Mouse (Mus musculus) heart, adult 8-10 months (tissue): ENCODE measurements around the gene Nectin1. TPM values are rescaled to one million over a fixed set of nuclear protein-coding genes. Genes with fewer than 3 reads are reported as not detected.

ENCODE experiments used
- DNase-seq: peaks from one replicate; pipeline ENCODE4 v3.0.0; 2022; ENCODE audit warnings: low spot score
- total RNA-seq, 4 experiments: library from RNA; stranded (reverse); gene quantifications; 2 replicates each; pipeline ENCODE4 v1.2.4; 2022

Nectin1 gene
- total RNA-seq = 1 to 10 TPM; 1.6 to 3.5 (median 2.2) TPM

DNA sequence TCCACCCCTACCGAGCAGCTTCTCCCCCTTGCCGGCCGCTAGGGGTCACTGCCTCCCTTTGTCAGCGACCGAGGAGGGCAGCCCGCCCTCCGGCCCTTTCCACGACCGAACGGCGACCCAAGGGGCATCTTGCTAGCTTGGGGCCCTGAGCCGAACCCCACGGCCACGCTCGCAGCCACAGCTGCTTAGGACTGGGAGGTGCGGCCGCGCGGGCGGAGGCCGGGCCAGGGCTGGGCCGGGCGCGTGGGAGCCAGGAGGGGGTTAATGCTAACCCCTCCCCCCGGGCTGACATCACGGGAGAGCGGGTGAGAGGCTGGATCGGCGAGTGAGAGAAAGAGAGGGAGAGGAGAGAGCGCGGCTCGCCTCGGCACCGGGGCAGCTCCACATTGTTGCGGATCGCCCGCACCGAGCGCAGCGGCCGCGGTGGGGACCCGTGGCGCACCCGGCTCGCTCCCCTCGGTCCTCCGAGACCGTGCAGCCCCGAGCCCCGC is at the start of gene Nectin1:
Gene Nectin1, plus strand, starts transcription at position 338 of the 491 bp plus-strand sequence.
- peak; percentile 88 for DNase-seq

DNA sequence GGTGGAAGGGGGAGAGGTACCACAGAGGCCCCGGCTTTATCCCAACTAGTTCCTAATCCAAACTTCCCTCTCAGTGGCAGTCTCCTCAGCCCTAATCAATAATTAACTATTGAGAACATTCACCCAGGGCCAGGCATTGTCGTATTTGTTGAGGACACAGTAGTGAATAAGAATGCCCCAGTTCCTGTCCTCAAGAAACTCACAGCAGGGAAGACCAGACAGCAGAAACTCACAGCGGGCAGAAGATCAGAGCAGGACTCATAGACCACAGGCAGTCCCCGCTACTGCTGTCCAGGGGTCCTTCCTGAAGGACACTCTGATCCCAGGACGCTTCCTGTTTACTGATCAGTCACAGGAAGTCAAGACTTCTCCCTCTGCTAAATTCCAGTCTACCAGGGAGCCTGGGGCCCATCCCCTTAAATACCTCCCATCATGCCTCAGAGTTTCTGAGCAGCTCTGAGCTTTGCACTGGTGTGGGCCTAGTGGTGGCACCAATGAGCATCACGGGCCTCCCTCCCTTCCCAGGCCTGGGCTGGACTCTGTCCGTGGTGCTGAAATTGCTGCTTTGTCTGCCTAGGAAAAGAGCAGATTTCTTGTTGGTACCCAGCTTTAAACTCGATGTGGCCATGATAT is 45.6 kb upstream of the Nectin1 start:
- DNase-seq = no peak

DNA sequence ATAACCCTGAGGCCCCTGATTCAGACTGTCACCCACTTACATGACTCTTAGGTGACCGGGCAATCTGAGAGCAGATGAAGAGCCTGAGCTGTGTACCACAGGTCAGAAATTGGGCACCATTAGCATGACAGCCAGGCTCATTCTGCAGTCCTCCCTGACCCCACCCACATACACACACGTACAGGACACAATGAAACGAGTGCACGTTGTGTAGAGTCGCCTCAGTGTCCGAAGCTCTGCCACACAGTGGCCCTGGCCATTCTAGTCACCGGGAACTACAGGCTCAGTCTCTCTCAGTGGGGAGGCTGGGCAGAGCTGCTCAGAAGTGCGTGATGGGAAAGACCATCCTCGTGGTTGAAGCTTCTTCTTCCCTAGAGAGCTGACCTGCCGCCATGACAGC is 44.9 kb upstream of the Nectin1 start:
- DNase-seq = no peak

DNA sequence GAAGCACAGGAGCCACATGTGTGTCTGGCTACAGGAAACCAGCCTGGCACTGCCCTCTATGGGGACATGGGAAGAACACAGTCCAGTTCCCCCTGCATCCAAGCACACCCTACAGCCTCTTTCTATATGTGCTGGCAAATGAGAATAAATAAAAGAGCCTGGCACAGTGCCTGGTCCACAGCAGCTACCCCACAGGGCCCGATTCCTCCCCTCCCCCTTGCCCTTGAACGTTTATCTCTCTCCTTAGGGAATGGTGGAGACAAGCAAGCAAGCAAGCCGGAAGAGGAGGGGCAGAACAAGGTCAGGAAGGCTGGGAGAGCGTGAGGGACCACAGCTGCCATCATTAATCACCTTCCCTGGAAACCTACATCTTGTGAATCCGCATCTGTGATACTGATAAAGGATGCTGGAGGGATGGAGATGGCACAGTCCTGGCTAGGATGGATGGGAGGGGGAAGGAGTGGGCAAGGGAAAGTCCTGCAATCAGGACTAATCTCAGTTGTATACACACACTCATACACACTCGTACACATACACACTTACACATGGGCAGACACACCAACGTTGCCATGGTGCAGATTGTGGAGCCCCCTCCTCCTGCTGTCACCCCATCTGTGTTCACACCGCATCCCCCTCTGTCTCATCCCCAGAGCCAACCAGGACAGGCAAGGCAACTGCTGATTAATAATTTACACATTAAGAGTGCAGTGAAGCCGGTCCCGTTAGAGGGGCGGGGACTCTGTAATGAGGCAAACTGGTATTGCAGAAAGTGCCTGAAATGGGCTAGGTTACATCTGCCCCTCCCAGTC is 44.2 kb upstream of the Nectin1 start:
- no peak for DNase-seq

DNA sequence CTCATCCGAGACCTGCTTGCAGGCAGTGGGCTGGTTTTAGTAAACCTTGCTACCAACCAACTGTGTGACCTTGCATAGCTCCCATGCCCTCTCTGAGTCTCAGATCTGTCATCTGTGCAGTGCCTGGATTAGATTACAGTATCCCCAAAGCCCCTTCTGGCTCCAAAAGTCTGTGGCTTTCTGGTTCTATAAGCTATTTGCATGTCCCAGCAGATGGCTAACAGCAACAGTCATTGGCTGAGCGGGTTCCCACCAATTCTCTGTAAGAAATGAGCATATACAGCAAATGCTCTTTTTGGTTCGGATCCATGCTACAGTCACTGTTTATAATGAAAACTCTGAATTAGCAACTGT is 43.6 kb upstream of the Nectin1 start:
- DNase-seq = no peak

DNA sequence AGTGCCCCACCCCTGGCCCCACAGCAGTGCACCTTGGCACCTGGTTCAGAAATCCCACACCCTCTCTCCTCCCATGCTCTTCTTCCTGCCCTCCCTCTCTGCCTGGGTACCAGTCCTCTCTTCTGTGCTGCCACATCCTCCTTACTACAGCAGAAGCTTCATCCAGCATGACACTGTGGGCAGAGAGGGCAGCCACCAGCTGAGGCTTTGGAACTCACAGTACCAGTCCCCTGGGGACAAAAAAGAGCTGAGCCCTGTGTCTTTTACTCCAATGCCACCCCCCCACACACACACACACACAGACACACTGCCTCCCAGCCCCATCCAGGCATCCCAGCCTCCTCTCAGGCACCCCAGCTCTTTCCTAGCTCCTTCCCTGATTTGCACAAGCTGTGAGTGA is 42.0 kb upstream of the Nectin1 start:
- DNase-seq = no peak

DNA sequence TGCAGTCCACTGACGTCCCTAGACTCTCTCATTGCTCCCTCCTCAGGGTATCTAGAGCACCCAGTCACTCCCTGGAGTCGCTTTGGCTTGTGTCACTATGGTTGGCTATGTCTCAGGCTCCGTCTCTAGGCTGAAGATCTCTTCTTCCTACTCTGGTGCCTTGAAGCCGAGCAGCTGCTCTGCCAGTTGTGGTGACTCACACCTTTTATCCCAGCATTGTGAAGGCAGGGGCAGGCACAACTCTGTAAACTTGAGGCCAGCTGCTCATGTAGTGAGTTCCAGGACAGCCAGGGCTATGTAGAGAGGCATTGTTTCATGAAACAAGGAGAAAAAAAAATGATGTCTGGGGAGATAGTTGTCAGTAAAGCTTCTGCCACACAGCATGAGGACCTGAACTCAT is 36.2 kb upstream of the Nectin1 start:
- no peak for DNase-seq

DNA sequence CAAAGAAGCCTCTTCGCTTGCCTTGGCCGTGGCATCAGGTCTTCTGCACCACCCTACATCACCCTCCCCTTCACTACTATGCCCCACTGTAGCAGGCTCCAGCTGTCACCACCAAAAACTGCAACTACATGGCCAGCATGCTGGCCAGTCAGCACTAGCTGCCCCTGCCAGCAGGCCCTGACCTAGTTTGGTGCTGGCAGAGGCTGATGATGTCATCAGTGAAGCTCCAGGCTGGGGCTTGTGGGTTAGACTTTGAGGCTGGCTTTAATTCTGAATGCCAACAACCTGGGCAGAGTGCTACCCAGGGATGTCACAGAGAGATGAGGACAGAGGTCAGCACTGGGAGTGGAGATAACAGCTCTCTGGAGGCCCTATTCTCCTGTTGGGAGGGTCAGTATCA is 35.1 kb upstream of the Nectin1 start:
- DNase-seq = no peak

DNA sequence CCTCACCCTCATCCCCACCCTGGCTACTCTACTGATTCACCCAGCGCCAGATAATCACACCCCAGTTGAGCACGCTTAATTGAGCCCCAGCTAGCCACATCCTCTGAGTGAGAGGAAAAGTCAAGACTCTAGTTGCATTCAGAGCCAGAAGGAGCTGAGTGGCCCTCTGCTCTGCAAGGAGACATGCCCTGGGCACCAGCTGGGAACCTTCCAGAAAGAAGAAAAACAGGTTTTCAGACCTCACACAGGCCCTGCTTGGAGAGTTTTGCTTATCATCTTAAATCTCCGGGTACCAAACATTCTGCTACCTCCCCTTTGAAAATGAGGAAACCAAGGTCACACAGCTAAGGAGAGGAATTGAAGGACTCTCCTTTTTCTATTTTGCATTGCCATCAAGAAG is 30.4 kb upstream of the Nectin1 start:
- DNase-seq = no peak

DNA sequence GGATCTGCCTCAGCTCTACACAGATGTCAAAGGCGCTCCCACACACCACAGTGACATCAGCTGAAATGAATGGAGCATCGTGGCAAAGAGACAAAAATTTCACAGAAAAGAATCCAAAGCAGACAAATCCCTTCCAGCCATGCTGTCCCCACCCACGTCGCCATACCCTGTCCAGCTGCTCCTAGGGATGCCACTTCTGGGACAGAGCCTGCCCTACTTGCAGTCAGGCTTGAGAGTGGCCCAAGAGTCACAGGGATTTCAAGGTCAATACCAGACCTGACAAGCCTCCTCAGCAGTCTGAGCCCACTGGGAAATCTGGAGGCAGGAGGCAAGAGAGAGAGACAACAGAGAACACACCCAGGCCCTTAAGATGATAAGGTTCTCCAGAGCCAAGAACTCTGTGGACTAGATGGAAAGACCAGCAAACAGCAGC is 24.4 kb upstream of the Nectin1 start:
- peak; percentile 74 for DNase-seq

DNA sequence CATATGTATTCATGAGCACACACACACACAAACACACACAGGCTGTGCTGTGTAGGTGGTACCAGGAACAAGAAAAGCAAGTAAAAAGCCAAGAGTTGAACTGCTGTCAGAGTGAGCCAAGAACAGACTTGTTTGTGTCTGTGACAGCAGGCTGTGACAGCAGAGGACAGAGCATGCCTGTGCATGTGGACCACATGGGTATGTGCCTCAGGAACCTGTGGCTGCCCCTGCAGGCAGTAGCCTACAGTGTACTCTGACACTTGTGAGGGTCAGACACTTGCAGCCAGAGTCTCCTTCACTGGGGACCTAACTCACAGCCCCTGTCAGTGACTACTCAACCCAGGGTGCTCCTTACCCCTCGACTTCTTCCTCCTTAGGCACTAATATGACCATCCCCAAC is 23.7 kb upstream of the Nectin1 start:
- DNase-seq = no peak

DNA sequence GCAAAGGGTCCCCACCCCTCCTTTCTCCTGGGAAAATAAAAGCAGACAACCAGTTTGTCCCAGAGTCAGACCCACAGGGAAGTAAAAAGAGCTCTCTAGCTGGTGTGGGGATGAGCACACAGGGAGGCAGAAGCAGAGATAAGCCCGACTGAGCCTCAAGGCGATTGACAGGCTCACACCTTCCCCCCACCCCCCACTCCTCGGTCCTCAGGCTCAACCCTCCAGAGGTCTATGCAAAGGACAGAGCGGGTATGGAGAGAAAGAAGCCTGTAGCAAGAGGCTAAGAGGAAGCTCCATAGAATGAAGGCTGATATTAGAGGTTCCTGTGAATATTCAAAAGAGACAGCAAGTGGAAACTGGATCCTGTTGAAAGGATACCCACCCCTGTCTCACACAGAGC is 19.7 kb upstream of the Nectin1 start:
- no peak for DNase-seq

DNA sequence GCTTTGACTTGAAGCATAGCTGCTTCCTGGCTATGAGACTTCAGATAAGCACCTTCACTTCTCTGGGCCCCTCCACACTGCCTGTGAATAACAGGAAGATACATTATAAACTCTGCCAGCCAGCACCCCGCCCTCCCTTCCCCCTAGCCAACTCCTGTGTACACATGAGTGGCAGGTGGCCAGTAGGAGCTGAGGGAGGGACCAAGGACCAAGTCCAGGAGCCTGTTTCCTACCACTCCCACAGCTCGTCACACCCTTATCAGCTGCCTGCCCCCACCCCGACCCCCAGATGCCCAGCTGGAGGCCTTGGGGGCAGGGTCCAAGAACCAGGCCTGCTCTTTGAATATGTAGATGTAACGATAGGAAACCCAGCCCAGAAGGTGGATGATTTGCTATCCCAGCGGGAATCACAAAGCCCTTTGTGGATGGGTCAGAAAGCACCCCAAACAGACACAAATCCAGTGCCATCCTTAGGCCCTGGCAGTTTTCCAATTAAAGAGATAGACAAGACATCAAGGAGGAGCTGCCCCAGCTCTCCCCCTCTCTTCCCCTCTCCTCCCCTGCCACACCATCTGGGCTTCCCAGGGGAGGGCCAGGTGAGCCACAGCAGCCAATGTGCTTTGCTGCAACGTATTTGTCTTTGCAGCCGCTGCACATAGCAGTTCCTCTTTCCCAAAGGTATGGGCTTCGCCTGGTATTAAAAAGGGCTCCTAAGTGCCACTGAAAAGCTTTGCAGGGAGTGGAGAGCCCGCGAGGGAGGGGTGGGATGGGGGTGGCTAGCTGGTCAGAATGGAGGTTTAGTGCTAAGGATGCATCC is 14.1 kb upstream of the Nectin1 start:
- no peak for DNase-seq

DNA sequence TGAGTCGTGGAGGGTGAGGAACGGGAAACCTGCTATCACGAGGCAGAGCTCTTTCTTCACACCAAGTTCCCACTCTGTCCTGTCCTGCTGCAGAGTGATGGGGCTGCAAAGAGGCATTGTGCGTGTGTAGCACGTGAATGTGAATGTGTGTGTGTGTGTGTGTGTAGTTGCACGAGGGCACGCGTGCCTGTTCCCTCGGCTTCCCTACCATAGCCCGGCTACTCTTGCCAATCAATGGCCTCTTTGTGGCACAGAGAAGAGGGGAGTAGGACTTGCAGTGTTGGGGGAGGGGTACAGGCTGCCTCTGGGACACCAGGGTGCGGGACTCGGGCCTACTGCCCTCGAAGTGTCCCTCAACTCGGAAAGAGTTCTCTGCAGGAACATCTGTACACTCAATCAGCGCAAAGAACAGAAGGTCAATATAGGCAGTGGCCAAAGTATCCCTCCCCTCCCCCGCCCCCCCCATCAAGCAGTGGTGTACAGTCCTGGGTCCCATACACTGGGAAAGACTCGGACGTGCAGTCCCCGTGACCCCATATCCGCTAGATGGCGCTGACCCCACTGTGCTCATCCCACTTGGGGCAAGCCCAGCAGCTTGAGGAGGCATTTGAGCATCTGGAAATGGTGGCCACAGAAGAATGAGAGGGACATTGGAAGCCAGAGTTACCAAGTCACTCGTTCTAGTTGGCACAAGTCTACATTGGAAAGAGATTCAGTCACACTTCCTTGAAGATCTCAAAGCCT is 13.3 kb upstream of the Nectin1 start:
- DNase-seq = peak; percentile 50

DNA sequence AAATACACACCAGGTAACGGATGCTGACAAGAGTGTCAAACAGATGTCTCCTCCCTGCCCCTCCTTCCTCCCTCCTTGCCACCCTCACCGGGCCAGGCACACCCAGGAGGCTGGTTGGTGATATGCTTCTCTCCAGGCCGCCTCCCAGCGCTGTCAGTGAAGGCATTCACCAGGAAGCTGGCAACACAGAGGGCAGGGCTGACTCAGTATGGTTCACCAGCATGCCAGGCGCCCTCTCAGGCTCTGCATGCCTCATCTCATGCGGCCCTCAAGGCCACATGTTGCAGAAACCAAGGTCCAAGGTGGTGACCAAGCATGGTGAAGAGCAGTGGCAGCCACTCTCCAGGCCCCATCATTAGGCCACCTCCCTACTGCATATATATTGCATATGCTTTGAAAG is 11.9 kb upstream of the Nectin1 start:
- DNase-seq = no peak

DNA sequence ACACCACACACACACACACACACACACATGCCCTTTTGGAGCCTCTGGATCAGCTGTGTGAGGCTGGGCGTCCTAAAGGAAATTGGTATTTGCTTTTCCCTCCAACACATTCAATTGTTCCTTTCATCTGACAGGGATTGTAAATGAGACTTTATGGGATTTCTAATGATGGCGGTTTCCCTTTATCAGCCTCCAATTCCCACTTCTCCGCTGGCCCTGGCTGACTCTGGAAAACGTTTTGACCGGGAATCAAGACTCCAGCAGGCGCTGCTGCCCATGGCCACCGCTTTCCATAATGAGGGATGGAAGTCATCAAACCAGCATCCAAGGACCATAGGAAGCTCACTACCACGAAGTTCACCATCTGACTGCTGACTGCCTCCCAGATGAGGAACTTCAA is 11.1 kb upstream of the Nectin1 start:
- DNase-seq = no peak

DNA sequence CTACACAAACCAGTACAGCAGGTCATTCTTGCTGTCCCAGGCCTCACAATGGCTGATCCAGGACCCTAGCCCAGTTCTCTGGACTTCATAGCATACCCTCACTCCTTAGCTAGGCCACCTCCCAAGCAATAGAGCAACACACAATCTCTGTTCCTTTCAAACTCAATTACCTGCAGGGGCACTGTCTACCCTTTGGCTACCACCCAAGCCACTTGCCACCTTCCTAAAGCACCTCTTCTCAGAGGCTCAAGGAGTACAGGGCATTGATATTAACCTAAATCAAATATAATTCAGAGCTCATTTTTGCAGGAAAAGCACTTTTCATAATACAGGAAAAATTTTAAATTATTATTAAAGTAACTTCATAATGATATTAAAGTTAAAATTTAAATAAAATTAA is 8.8 kb upstream of the Nectin1 start:
- no peak for DNase-seq

DNA sequence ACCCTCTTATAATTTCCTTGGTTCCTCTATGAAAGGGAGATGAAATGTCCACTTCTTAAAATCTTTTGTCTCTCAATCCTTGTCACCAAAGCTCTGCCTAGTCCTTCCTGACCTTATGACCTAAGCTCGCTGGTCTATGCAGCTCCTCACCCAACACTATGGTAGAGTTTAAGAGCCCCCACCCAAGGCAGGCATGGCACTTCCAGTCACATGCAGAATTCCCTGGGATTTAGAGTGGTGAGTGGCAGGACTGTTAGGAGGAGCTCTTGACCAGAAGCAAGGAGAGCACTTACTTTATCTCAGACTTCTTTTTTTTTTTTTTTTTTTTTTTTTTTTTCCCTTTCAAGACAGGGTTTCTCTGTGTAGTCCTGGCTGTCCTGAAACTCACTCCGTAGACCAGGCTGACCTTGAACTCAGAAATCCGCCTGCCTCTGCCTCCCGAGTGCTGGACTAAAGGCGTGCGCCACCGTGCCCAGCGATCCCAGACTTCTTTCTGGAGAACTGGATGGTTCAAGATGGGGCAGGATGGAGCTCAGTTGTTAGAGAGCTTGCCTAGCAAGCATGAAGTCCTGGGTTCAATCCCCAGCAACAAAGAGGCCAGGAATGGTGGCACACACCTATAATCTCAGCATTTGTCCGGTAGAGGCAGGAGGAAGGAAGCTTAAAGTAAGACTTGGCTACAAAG is 7.6 kb upstream of the Nectin1 start:
- no peak for DNase-seq

DNA sequence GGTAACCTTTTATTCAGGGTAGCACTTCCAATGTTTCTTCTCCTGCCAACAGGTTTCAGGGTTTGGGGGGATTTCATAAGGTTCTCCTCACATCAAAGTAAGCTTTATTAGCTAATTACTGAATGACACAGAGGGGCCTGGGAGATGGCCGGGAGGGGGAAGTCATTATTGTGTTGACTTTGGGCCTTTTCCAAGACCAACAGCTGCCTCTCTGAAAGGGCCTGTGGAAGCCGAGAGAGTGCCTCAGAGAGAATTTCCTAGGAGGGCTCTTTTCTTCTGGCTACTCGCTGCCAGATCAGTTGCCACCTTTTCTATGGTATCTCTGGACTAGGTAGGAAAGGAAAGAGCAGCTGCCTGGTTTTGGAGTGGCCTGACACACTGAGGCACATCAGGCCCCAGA is 6.5 kb upstream of the Nectin1 start:
- no peak for DNase-seq

DNA sequence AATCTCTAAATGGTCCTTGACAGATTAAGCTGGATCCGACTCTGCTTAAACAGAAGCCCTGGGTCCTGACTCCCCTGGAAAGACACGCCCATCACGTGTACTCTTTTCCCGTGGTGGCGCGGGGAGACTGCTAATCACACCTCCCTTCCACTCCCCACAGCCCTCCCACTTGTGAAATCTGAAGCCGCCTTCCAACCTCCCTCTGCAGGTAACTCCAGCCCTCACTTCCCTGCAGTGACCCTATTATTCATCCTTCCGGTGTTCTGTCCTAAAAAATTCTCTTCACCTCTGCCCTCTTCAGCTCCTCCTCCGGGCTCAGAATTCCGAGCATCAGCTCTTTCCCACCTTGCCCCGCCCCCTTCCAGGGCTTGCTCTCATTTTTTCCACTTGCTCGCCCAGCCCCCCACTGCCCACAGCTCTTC is 5.9 kb upstream of the Nectin1 start:
- no peak for DNase-seq

DNA sequence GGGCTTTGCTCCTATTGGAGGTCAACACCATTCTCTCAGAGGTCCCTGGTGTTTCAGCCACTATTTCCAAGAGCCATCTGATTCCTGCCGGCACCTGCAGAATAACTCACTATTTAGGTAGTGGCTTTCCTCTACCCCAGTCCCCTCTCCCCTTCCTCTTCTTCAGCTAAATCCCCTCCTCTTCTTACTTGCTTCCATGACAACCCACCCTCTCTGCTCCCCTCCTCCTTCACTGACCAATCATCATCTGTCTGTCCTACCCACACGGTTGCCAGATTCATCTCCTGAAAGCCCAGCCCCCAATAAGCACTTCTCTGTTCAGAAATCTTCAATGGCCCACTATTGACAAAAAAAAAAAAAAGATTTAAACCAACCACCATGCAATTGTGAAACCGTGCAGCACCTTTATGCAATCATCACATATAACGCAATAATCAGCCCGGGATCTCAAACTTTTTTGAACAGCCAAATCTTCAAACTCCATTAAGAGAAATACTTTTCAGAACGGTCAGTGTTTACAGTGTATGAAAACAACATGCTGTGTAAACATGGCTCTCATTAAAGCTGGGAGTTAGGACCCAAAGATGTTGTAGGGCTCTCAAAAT is 5.2 kb upstream of the Nectin1 start:
- no peak for DNase-seq
